Mouse (Mus musculus): ENCODE data around the gene Fam166a. TPM values are rescaled to one million over a fixed set of nuclear protein-coding genes. Genes with fewer than 3 reads are reported as not detected.

The Fam166a gene
- polyA plus RNA-seq, 1 experiment: 0.55 TPM

DNA sequence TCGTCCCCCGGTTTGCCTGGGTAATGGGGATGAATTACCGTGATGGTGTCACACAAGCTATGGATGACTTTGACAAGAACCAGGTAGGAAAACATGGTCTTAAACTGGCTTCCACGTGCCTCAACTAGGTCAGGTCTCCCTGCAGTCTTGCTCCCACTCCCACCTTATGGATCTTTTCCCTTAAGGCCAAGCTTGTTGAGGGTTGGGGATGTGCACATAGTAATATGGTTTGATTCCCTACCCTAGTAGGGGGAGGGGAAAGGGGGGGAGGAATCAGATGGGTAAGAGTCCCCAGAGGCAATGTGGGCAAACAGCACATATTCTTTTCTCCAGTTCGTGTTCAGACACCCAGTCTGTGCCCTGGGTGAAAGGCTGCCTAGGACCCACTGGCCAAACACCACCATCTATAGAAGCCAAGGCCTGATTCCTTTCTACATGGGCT is 2.8 kb downstream of the Fam166a start:
- 73% methylated on average over 5 of the region's 5 CpGs for WGBS
- TF ChIP-seq POLR2A (IDR thresholded peaks at IDR 0.05; ENCODE audit: low read depth, low read length) (no peak), CTCF (conservative IDR thresholded peaks at IDR 0.05; ENCODE audit: insufficient read depth, insufficient read length, low read depth, low read length) (no peak)

DNA sequence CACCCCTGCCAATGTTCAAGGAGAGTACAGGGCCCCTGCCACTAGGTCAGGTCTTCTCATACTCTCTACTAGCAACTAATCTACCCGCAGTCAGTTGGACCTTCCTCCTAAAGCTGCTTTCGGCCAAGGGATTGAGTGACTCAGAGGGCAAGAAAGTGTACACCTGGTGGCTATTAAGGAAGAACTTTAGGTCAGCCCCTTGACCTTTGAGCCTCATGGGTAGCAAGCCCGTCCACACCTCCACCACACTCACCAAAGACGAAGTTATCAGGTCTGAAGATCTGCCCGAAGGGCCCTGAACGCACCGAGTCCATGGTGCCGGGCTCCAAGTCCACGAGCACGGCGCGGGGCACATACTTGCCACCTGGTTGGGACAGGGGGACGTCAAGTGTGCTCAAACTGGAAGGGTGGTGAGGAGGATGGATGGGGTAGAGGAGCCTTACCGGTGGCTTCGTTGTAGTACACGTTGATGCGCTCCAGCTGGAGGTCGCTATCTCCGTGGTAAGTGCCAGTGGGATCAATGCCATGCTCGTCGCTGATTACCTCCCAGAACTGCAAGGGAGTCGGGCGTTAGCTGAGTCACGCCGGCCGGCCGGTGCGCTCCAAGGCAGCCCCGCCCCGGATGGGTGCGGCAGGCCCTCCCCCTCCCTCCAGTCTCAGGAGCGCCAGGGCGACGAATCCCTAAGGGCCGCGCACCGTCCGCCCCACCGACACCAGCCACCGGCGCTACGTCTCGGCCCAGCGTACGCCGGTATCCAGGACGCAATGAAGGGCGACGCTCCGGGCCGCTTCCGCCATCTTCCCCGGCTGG is 5.3 kb downstream of the Fam166a start:
- under 1% methylated on average over 53 of the region's 53 CpGs for WGBS
- Histone ChIP-seq H3K4me1 (ENCODE audit: control insufficient read depth, insufficient read depth, low read length) (no peaks in the 10 kb centered on the region; the same call in 1 of the 2 replicates), H3K27me3 (replicated peaks; ENCODE audit: control insufficient read depth, insufficient read depth, low read length) (no peaks in the 10 kb centered on the region), H3K27ac (ENCODE audit: insufficient read depth, low read depth, low read length) (peak overlapping the region; percentile 93), H3K36me3 (ENCODE audit: control insufficient read depth, insufficient read depth, low read length) (no peaks in the 10 kb centered on the region), H3K4me3 (ENCODE audit: insufficient read depth, low read depth, low read length) (peak overlapping the region; percentile 78)
- peak; percentile 89 for DNase-seq
- TF ChIP-seq CTCF (conservative IDR thresholded peaks at IDR 0.05; ENCODE audit: insufficient read depth, insufficient read length, low read depth, low read length) (no peak), POLR2A (IDR thresholded peaks at IDR 0.05; ENCODE audit: low read depth, low read length) (no peak)

More for the DNA sequence above, 2.8 kb downstream of the Fam166a start:
- Histone ChIP-seq H3K4me3 (ENCODE audit: insufficient read depth, low read depth, low read length) (no peak overlapping the region), H3K27me3 (replicated peaks; ENCODE audit: control insufficient read depth, insufficient read depth, low read length) (no peaks in the 10 kb centered on the region), H3K4me1 (ENCODE audit: control insufficient read depth, insufficient read depth, low read length) (no peaks in the 10 kb centered on the region; the same call in 1 of the 2 replicates), H3K36me3 (ENCODE audit: control insufficient read depth, insufficient read depth, low read length) (no peaks in the 10 kb centered on the region), H3K27ac (ENCODE audit: insufficient read depth, low read depth, low read length) (no peak overlapping the region)
- DNase-seq: no peak

DNA sequence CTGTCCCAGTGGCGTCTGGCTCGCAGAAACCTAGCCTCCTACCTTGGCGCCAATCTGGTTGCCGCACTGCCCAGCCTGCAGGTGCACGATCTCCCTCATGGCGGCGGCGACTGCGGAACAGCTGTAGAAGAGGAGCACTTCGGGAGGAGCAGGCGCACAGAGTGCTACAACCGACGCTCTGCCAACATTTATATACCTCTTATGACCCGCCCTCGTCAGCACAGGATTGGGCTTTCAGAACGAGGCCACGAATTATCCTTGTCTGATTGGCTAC is 5.9 kb downstream of the Fam166a start, which contains the start of gene Tubb4b:
Gene Tubb4b (minus strand): TSS at position 211 of the 274 bp plus-strand sequence.
- H3K36me3 ChIP-seq (ENCODE audit: control insufficient read depth, insufficient read depth, low read length): no peaks in the 10 kb centered on the region
- H3K4me3 ChIP-seq (ENCODE audit: insufficient read depth, low read depth, low read length): peak within 1 kb of the TSS; percentile 78
- DNase-seq: no peak
- no peaks in the 10 kb centered on the region for H3K27me3 ChIP-seq (replicated peaks; ENCODE audit: control insufficient read depth, insufficient read depth, low read length)
- no peaks in the 10 kb centered on the region; the same call in 1 of the 2 replicates for H3K4me1 ChIP-seq (ENCODE audit: control insufficient read depth, insufficient read depth, low read length)
- TF ChIP-seq CTCF (conservative IDR thresholded peaks at IDR 0.05; ENCODE audit: insufficient read depth, insufficient read length, low read depth, low read length): 0 out of 2 replicates have a peak, but pooled peaks have one; percentile 34
- peak; percentile 99 for TF ChIP-seq POLR2A (IDR thresholded peaks at IDR 0.05; ENCODE audit: low read depth, low read length)
- peak within 1 kb of the TSS; percentile 97 for H3K27ac ChIP-seq (ENCODE audit: insufficient read depth, low read depth, low read length)
- WGBS: 0% methylated on average over 17 of the region's 17 CpGs

DNA sequence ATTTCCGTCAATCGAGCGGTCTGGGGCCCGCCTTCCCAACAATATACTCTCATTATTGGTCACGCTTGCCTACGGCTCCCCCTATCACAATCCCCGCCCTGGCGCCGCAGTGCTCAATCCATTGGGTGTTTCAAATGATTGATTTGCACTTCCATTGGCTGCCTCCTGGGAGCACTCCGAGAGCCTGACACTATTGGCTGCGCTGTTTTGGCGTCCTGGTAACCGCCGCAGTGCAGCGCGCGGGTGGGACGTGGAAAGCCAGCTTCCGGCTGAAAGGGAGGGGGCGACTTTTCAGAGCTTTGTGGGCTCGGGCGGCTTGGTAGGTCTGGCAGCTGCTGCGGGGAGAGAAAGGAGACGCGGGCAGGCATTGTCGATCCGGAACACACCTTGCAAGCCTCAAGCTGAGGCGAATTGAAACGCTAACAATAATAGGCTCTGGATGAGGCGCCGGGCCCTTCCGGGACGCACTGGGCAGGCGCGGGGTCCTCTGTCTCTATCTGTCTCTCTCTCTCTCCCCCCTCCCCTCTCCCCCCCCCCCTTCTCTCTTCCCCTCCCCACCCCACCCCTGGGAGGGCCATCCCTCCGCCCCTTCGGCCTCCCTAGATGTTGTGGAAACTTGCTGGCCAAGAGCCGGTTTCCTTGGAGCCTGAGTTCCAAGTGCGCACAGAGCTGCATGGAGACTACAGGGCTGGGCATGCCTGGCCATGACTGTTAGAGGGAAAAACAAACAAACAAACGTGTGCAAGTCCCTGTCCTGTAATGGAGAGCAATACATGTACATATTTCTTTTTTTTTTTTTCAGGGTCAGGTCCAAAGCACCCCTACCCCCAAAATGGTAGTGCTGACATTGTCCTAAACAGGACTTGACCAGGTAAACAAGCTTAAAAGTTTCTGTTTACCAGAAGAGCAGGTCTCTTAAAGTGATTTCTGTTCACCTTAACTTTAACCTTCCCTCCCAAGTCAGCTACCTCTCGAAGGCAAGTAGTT is 6.5 kb downstream of the Fam166a start:
- 1% methylated on average over 41 of the region's 41 CpGs for WGBS
- Histone ChIP-seq H3K27me3 (replicated peaks; ENCODE audit: control insufficient read depth, insufficient read depth, low read length) (no peaks in the 10 kb centered on the region), H3K27ac (ENCODE audit: insufficient read depth, low read depth, low read length) (peak overlapping the region; percentile 97), H3K36me3 (ENCODE audit: control insufficient read depth, insufficient read depth, low read length) (no peaks in the 10 kb centered on the region), H3K4me3 (ENCODE audit: insufficient read depth, low read depth, low read length) (peak overlapping the region; percentile 72), H3K4me1 (ENCODE audit: control insufficient read depth, insufficient read depth, low read length) (no peaks in the 10 kb centered on the region; the same call in 1 of the 2 replicates)
- no peak for TF ChIP-seq POLR2A (IDR thresholded peaks at IDR 0.05; ENCODE audit: low read depth, low read length)
- TF ChIP-seq CTCF (conservative IDR thresholded peaks at IDR 0.05; ENCODE audit: insufficient read depth, insufficient read length, low read depth, low read length): no peak
- DNase-seq: peak; percentile 100

DNA sequence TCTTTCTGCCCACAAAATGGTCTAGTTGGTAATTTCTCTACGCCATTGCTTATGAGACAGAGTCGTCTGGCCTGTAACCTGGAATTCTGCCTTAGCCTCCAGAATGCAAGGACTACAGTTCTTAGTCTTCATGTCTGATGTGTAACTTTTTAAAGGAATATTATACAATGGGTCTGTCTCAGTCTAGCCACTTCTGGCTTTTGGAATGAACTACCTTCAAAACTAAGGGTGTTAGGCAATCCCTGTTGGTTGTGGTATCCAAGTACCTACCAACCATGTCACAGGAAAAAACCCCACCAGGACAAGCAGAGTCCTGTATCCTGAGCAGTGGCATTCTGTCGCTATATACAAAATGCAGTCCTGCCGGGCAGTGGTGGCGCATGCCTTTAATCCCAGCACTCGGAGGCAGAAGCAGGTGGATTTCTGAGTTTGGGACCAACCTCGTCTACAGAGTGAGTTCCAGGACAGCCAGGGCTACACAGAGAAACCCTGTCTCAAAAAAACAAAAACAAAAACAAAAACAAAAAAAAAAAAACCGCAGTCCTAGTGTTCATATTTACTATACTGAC is 7.3 kb downstream of the Fam166a start:
- TF ChIP-seq CTCF (conservative IDR thresholded peaks at IDR 0.05; ENCODE audit: insufficient read depth, insufficient read length, low read depth, low read length) (no peak), POLR2A (IDR thresholded peaks at IDR 0.05; ENCODE audit: low read depth, low read length) (no peak)
- Histone ChIP-seq H3K4me1 (ENCODE audit: control insufficient read depth, insufficient read depth, low read length) (no peaks in the 10 kb centered on the region; the same call in 1 of the 2 replicates), H3K27me3 (replicated peaks; ENCODE audit: control insufficient read depth, insufficient read depth, low read length) (no peaks in the 10 kb centered on the region), H3K27ac (ENCODE audit: insufficient read depth, low read depth, low read length) (peak overlapping the region; percentile 97), H3K4me3 (ENCODE audit: insufficient read depth, low read depth, low read length) (no peak overlapping the region), H3K36me3 (ENCODE audit: control insufficient read depth, insufficient read depth, low read length) (no peaks in the 10 kb centered on the region)
- DNase-seq: no peak
- 69% methylated on average over 8 of the region's 8 CpGs for WGBS

DNA sequence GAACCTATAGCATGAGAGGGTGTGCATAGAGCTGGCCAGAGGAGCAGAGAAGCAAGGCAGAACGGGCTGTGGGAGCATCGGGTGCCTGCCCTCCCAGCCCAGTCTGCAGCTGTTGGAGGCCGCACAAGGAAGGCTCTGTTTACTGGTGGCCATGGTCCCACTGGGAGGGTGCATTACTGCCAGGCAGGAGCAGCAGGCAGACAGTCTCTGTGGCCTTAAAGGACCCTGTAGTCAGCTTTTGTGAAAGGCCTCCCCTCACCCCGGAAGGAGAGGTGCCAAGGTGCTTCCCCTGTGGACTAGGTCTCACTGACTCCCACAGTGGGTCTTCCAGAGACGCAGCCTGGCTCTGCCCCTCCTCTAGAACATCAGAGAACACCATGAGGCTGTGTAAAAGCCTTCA is 8.3 kb downstream of the Fam166a start:
- TF ChIP-seq POLR2A (IDR thresholded peaks at IDR 0.05; ENCODE audit: low read depth, low read length) (no peak), CTCF (conservative IDR thresholded peaks at IDR 0.05; ENCODE audit: insufficient read depth, insufficient read length, low read depth, low read length) (no peak)
- Histone ChIP-seq H3K36me3 (ENCODE audit: control insufficient read depth, insufficient read depth, low read length) (no peaks in the 10 kb centered on the region), H3K27ac (ENCODE audit: insufficient read depth, low read depth, low read length) (no peak overlapping the region), H3K27me3 (replicated peaks; ENCODE audit: control insufficient read depth, insufficient read depth, low read length) (no peaks in the 10 kb centered on the region), H3K4me1 (ENCODE audit: control insufficient read depth, insufficient read depth, low read length) (no peaks in the 10 kb centered on the region; the same call in 1 of the 2 replicates), H3K4me3 (ENCODE audit: insufficient read depth, low read depth, low read length) (no peak overlapping the region)
- 87% methylated on average over 5 of the region's 5 CpGs for WGBS
- no peak for DNase-seq

All from kidney, adult 2 months (tissue).